Mouse (Mus musculus) spleen, adult 18-20 months (tissue): ENCODE data around the gene Socs4.

Source experiments
- DNase-seq, 2 experiments: peaks; one replicate each; pipeline ENCODE4 v3.0.0; 2022; ENCODE audit warnings: mixed read lengths in 2 of 2

Socs4 gene

GRCm38 (mm10) chr14:47276637-47277393 lies at the start of gene Socs4, which contains the start of gene Wdhd1:
TSS of gene Socs4 (plus strand) at chr14:47276931.
TSS of gene Wdhd1 (minus strand) at chr14:47276857.
- peak; percentile 93 to 95 for DNase-seq

- DNase-seq, result no peak
Observed at GRCm38 (mm10) chr14:47229796-47230376, 46.8 kb upstream of the Socs4 start.

GRCm38 (mm10) chr14:47233602-47234001 lies 43.1 kb upstream of the Socs4 start:
- DNase-seq, result no peak

GRCm38 (mm10) chr14:47234032-47234431 lies 42.7 kb upstream of the Socs4 start:
- DNase-seq, result no peak

- DNase-seq, result no peak
Observed at GRCm38 (mm10) chr14:47234526-47235250, 42.0 kb upstream of the Socs4 start.

GRCm38 (mm10) chr14:47236491-47236890 lies 40.2 kb upstream of the Socs4 start:
- DNase-seq, result no peak

- DNase-seq, result no peak
Observed at GRCm38 (mm10) chr14:47237286-47237685, 39.4 kb upstream of the Socs4 start.

GRCm38 (mm10) chr14:47240600-47240999 lies 36.1 kb upstream of the Socs4 start:
- no peak for DNase-seq

- no peak for DNase-seq
Observed at GRCm38 (mm10) chr14:47241046-47241445, 35.7 kb upstream of the Socs4 start.

- DNase-seq, result no peak
Observed at GRCm38 (mm10) chr14:47242753-47243152, 34.0 kb upstream of the Socs4 start.

GRCm38 (mm10) chr14:47249839-47250238 lies 26.9 kb upstream of the Socs4 start:
- DNase-seq, result no peak

GRCm38 (mm10) chr14:47264866-47265265 lies 11.9 kb upstream of the Socs4 start:
- DNase-seq, result no peak

- DNase-seq, result no peak
Observed at GRCm38 (mm10) chr14:47265829-47266228, 10.9 kb upstream of the Socs4 start.

- no peak for DNase-seq
Observed at GRCm38 (mm10) chr14:47269056-47269455, 7.7 kb upstream of the Socs4 start.

GRCm38 (mm10) chr14:47269706-47270105 lies 7.0 kb upstream of the Socs4 start:
- no peak for DNase-seq

GRCm38 (mm10) chr14:47273751-47274150 lies 3.0 kb upstream of the Socs4 start:
- no peak for DNase-seq

- DNase-seq, result no peak
Observed at GRCm38 (mm10) chr14:47275417-47275816, 1.3 kb upstream of the Socs4 start.

GRCm38 (mm10) chr14:47276036-47276603 lies 611 bp upstream of the Socs4 start:
- peak in 1 of 2 experiments; percentile 11 for DNase-seq

- no peak for DNase-seq
Observed at GRCm38 (mm10) chr14:47279058-47279457, 2.3 kb downstream of the Socs4 start.

GRCm38 (mm10) chr14:47281535-47281934 lies 4.8 kb downstream of the Socs4 start:
- no peak for DNase-seq

- no peak for DNase-seq
Observed at GRCm38 (mm10) chr14:47283568-47283967, 6.8 kb downstream of the Socs4 start.

- no peak for DNase-seq
Observed at GRCm38 (mm10) chr14:47285271-47285670, 8.5 kb downstream of the Socs4 start.

- DNase-seq, result no peak
Observed at GRCm38 (mm10) chr14:47286215-47286614, 9.5 kb downstream of the Socs4 start.
